Mouse (Mus musculus): Measurements from ENCODE around the gene Tsnaxip1.

- TF ChIP-seq FLI1 (IDR thresholded peaks at IDR 0.05; ENCODE audit: low read length) (no peak), GATA1 (IDR thresholded peaks at IDR 0.05; ENCODE audit: borderline replicate concordance, low read length) (no peak)
Observed at GRCm38 (mm10) chr8:105805346-105805745, 22.2 kb upstream of the Tsnaxip1 start.
